Mouse (Mus musculus) T-cell, adult 2 months (primary cell): Measurements from ENCODE around the gene Pcgf3.

ENCODE experiments used
- DNase-seq: peaks from one replicate; pipeline ENCODE4 v3.0.0; 2022; ENCODE audit warnings: low spot score

Gene Pcgf3

DNA sequence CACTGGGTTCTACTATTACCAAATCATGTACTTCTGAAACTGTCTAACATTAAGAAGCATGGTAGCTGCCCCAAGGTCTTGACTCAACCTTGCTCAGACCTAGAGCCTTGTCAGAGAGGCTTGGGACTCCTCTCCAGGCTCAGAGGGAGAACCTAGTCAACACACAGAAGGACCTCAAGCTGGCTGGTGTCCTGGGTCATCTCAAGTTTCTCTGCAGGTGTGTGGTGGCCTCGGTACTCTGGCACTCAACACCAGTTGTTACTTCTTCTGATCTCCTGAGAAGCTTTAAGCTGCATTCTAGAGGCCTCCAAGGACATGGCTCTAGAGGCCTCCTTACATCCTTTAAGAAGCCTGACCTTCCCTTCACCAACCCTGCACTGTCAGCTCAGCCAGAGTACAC is 93.0 kb downstream of the Pcgf3 start:
- DNase-seq: no peak
